Mouse (Mus musculus): ENCODE measurements at regions not wholly inside any gene's neighbourhood (a gene's known extent, or its start where the extent isn't known, plus 50 kb on each side); places are given as distances from the start of the nearest gene placed in this dataset.
A peak's percentile ranks its signal among the peaks of the same experiment; 100 is the strongest.

GRCm38 (mm10) chr4:88969134-88969841 lies 89.3 kb upstream of the Ifne start:
- Histone ChIP-seq H3K9me3 (no peaks in the 10 kb centered on the region), H3K4me2 (no peak overlapping the region), H3K27me3 (replicated peaks) (no peaks in the 10 kb centered on the region), H3K36me3 (no peaks in the 10 kb centered on the region), H3K9ac (no peak overlapping the region), H3K4me1 (peaks cover 3% of the 10 kb centered on the region), H3K27ac (replicated peaks) (no peak overlapping the region), H3K4me3 (no peak overlapping the region)
- 49% methylated on average over 6 of the region's 6 CpGs for WGBS
- no peak for ATAC-seq (ENCODE audit: extremely low read depth, insufficient number of reproducible peaks, low FRiP score, low TSS enrichment)

GRCm38 (mm10) chr4:88959621-88960020 lies 79.6 kb upstream of the Ifne start:
- H3K27ac ChIP-seq (replicated peaks) = no peak overlapping the region
- peaks cover 4% of the 10 kb centered on the region; the same call in 1 of the 2 replicates for H3K4me1 ChIP-seq
- H3K36me3 ChIP-seq = no peaks in the 10 kb centered on the region
- no peak overlapping the region for H3K4me3 ChIP-seq
- H3K4me2 ChIP-seq = no peak overlapping the region
- WGBS = 56% methylated on average over 3 of the region's 3 CpGs
- H3K9ac ChIP-seq = no peak overlapping the region
- ATAC-seq (ENCODE audit: extremely low read depth, insufficient number of reproducible peaks, low FRiP score, low TSS enrichment) = no peak
- no peaks in the 10 kb centered on the region for H3K9me3 ChIP-seq
- H3K27me3 ChIP-seq (replicated peaks) = no peaks in the 10 kb centered on the region

- Histone ChIP-seq H3K27ac (replicated peaks) (no peak overlapping the region), H3K4me2 (peak overlapping the region; percentile 31; the same call in 1 of the 2 replicates), H3K9me3 (no peaks in the 10 kb centered on the region), H3K4me3 (no peak overlapping the region), H3K9ac (no peak overlapping the region), H3K4me1 (peaks cover 6% of the 10 kb centered on the region), H3K27me3 (replicated peaks) (no peaks in the 10 kb centered on the region), H3K36me3 (no peaks in the 10 kb centered on the region)
- no peak for ATAC-seq (ENCODE audit: extremely low read depth, insufficient number of reproducible peaks, low FRiP score, low TSS enrichment)
- WGBS = 63% methylated on average over 4 of the region's 4 CpGs
Observed at GRCm38 (mm10) chr4:88956605-88957004, 76.6 kb upstream of the Ifne start.

- peaks cover 11% of the 10 kb centered on the region for H3K4me1 ChIP-seq
- ATAC-seq (ENCODE audit: extremely low read depth, insufficient number of reproducible peaks, low FRiP score, low TSS enrichment) = no peak
- no peak overlapping the region for H3K27ac ChIP-seq (replicated peaks)
- H3K27me3 ChIP-seq (replicated peaks) = no peaks in the 10 kb centered on the region
- H3K4me2 ChIP-seq = peak overlapping the region; percentile 31; the same call in 1 of the 2 replicates
- H3K4me3 ChIP-seq = no peak overlapping the region
- no peaks in the 10 kb centered on the region for H3K36me3 ChIP-seq
- H3K9me3 ChIP-seq = no peaks in the 10 kb centered on the region
- 26% methylated on average over 7 of the region's 7 CpGs for WGBS
- no peak overlapping the region for H3K9ac ChIP-seq
Observed at GRCm38 (mm10) chr4:88956151-88956550, 76.2 kb upstream of the Ifne start.

- Histone ChIP-seq H3K27ac (replicated peaks) (0 out of 2 replicates have a peak overlapping the region, but pooled peaks have one; percentile 9), H3K4me3 (no peak overlapping the region), H3K4me1 (peaks cover 15% of the 10 kb centered on the region), H3K4me2 (peak overlapping the region; percentile 31; the same call in 1 of the 2 replicates), H3K27me3 (replicated peaks) (no peaks in the 10 kb centered on the region), H3K9me3 (no peaks in the 10 kb centered on the region), H3K9ac (no peak overlapping the region), H3K36me3 (no peaks in the 10 kb centered on the region)
- 58% methylated on average over 7 of the region's 7 CpGs for WGBS
- no peak for ATAC-seq (ENCODE audit: extremely low read depth, insufficient number of reproducible peaks, low FRiP score, low TSS enrichment)
Observed at GRCm38 (mm10) chr4:88955571-88955970, 75.6 kb upstream of the Ifne start.

GRCm38 (mm10) chr4:88954045-88954444 lies 74.0 kb upstream of the Ifne start:
- no peaks in the 10 kb centered on the region for H3K9me3 ChIP-seq
- peaks cover 26% of the 10 kb centered on the region for H3K4me1 ChIP-seq
- no peaks in the 10 kb centered on the region for H3K27me3 ChIP-seq (replicated peaks)
- no peak overlapping the region for H3K9ac ChIP-seq
- H3K27ac ChIP-seq (replicated peaks) = no peak overlapping the region
- ATAC-seq (ENCODE audit: extremely low read depth, insufficient number of reproducible peaks, low FRiP score, low TSS enrichment) = no peak
- H3K4me3 ChIP-seq = no peak overlapping the region
- 80% methylated on average over 3 of the region's 3 CpGs for WGBS
- no peaks in the 10 kb centered on the region for H3K36me3 ChIP-seq
- no peak overlapping the region for H3K4me2 ChIP-seq

- H3K4me3 ChIP-seq = peak overlapping the region; percentile 21; the same call in 1 of the 2 replicates
- ATAC-seq (ENCODE audit: extremely low read depth, insufficient number of reproducible peaks, low FRiP score, low TSS enrichment) = no peak
- peaks cover 26% of the 10 kb centered on the region for H3K4me1 ChIP-seq
- peak overlapping the region; percentile 86 for H3K27ac ChIP-seq (replicated peaks)
- WGBS = 21% methylated on average over 1 of the region's 1 CpGs
- peak overlapping the region; percentile 53 for H3K4me2 ChIP-seq
- no peaks in the 10 kb centered on the region for H3K9me3 ChIP-seq
- H3K36me3 ChIP-seq = no peaks in the 10 kb centered on the region
- no peaks in the 10 kb centered on the region for H3K27me3 ChIP-seq (replicated peaks)
- H3K9ac ChIP-seq = peak overlapping the region; percentile 33; the same call in 1 of the 2 replicates
Observed at GRCm38 (mm10) chr4:88951034-88951336, 71.0 kb upstream of the Ifne start.

GRCm38 (mm10) chr4:88950181-88951033 lies 70.4 kb upstream of the Ifne start:
- peak; percentile 72; the same call in 1 of the 2 replicates for ATAC-seq (ENCODE audit: extremely low read depth, insufficient number of reproducible peaks, low FRiP score, low TSS enrichment)
- Histone ChIP-seq H3K4me2 (peak overlapping the region; percentile 53), H3K4me1 (peaks cover 26% of the 10 kb centered on the region), H3K27ac (replicated peaks) (peak overlapping the region; percentile 86), H3K9me3 (no peaks in the 10 kb centered on the region), H3K27me3 (replicated peaks) (no peaks in the 10 kb centered on the region), H3K4me3 (peak overlapping the region; percentile 21; the same call in 1 of the 2 replicates), H3K36me3 (no peaks in the 10 kb centered on the region), H3K9ac (peak overlapping the region; percentile 33; the same call in 1 of the 2 replicates)
- WGBS = 21% methylated on average over 12 of the region's 12 CpGs

GRCm38 (mm10) chr4:88948027-88948859 lies 68.2 kb upstream of the Ifne start:
- H3K4me1 ChIP-seq = peaks cover 22% of the 10 kb centered on the region
- H3K4me3 ChIP-seq = no peak overlapping the region
- WGBS = 82% methylated on average over 4 of the region's 4 CpGs
- H3K36me3 ChIP-seq = no peaks in the 10 kb centered on the region
- H3K9ac ChIP-seq = no peak overlapping the region
- H3K9me3 ChIP-seq = no peaks in the 10 kb centered on the region
- H3K4me2 ChIP-seq = no peak overlapping the region
- no peaks in the 10 kb centered on the region for H3K27me3 ChIP-seq (replicated peaks)
- H3K27ac ChIP-seq (replicated peaks) = no peak overlapping the region
- no peak for ATAC-seq (ENCODE audit: extremely low read depth, insufficient number of reproducible peaks, low FRiP score, low TSS enrichment)

- Histone ChIP-seq H3K9me3 (no peaks in the 10 kb centered on the region), H3K27me3 (replicated peaks) (peaks cover 27% of the 10 kb centered on the region), H3K27ac (replicated peaks) (no peak overlapping the region), H3K4me3 (no peak overlapping the region), H3K36me3 (no peaks in the 10 kb centered on the region), H3K4me2 (no peak overlapping the region), H3K9ac (no peak overlapping the region), H3K4me1 (peaks cover 7% of the 10 kb centered on the region; the same call in 1 of the 2 replicates)
- 73% methylated on average over 4 of the region's 4 CpGs for WGBS
- no peak for ATAC-seq (ENCODE audit: extremely low read depth, insufficient number of reproducible peaks, low FRiP score, low TSS enrichment)
Observed at GRCm38 (mm10) chr4:88941955-88942354, 62.0 kb upstream of the Ifne start.

GRCm38 (mm10) chr4:88940670-88941069 lies 60.7 kb upstream of the Ifne start:
- H3K36me3 ChIP-seq = no peaks in the 10 kb centered on the region

More at GRCm38 (mm10) chr4:88940670-88941069, 60.7 kb upstream of the Ifne start:
- peaks cover 7% of the 10 kb centered on the region; the same call in 1 of the 2 replicates for H3K4me1 ChIP-seq
- no peak overlapping the region for H3K4me2 ChIP-seq
- H3K27ac ChIP-seq (replicated peaks) = no peak overlapping the region
- no peaks in the 10 kb centered on the region for H3K9me3 ChIP-seq
- ATAC-seq (ENCODE audit: extremely low read depth, insufficient number of reproducible peaks, low FRiP score, low TSS enrichment) = no peak
- H3K9ac ChIP-seq = no peak overlapping the region
- no peak overlapping the region for H3K4me3 ChIP-seq
- peaks cover 33% of the 10 kb centered on the region for H3K27me3 ChIP-seq (replicated peaks)
- 81% methylated on average over 2 of the region's 2 CpGs for WGBS
